Mouse (Mus musculus) ES-Bruce4 (cell line): ENCODE measurements around the gene Gm45713. TPM values are rescaled to one million over a fixed set of nuclear protein-coding genes. Genes with fewer than 3 reads are reported as not detected.
A peak's percentile ranks its signal among the peaks of the same experiment; 100 is the strongest.

Experiments used
- H3K27ac ChIP-seq: 2 replicates; pipeline ENCODE4 v1.5.1; 2012; ENCODE audit warnings: low read length, inconsistent platforms; ENCODE audit not compliant: insufficient read depth
- H3K27me3 ChIP-seq: 2 replicates; pipeline ENCODE4 v1.6.1; 2012; ENCODE audit warnings: mild to moderate bottlenecking, low read length, inconsistent platforms; ENCODE audit not compliant: control insufficient read depth, poor library complexity, insufficient read depth, severe bottlenecking
- H3K36me3 ChIP-seq: 2 replicates; pipeline ENCODE4 v1.6.1; 2012; ENCODE audit warnings: inconsistent platforms, mild to moderate bottlenecking, low read length, moderate library complexity; ENCODE audit not compliant: control insufficient read depth, poor library complexity, insufficient read depth, severe bottlenecking
- H3K4me1 ChIP-seq: one replicate; pipeline ENCODE4 v1.8.1; 2011; ENCODE audit warnings: low read length; ENCODE audit not compliant: control insufficient read depth, insufficient read depth
- H3K4me3 ChIP-seq: 2 replicates; pipeline ENCODE4 v1.5.1; 2011; ENCODE audit warnings: low read depth, mild to moderate bottlenecking, low read length
- H3K9ac ChIP-seq: 2 replicates; pipeline ENCODE4 v1.6.1; 2012; ENCODE audit warnings: low read depth, mild to moderate bottlenecking, inconsistent platforms; ENCODE audit not compliant: poor library complexity, severe bottlenecking
- H3K9me3 ChIP-seq: replicated peaks from 2 replicates; pipeline ENCODE4 v1.6.1; 2012; ENCODE audit warnings: mild to moderate bottlenecking, low read length, inconsistent platforms; ENCODE audit not compliant: control insufficient read depth, poor library complexity, insufficient read depth, severe bottlenecking
- CTCF ChIP-seq: IDR thresholded peaks from one replicate; pipeline ENCODE4 v1.8.1; 2011; ENCODE audit warnings: low read depth, low read length
- EP300 ChIP-seq: IDR thresholded peaks from 2 replicates; pipeline ENCODE4 v1.6.1; 2011; ENCODE audit warnings: low read depth, low read length; ENCODE audit not compliant: insufficient read depth
- POLR2A ChIP-seq: IDR thresholded peaks from one replicate; pipeline ENCODE4 v1.8.1; 2011; ENCODE audit warnings: low read length; ENCODE audit not compliant: insufficient read depth
- polyA plus RNA-seq: library from polyadenylated mRNA; stranded (reverse); fragments of >200 nt; gene quantifications from 2 replicates; pipeline ENCODE4 v1.2.4, GENCODE M21; 2011; ENCODE audit warnings: low read depth; ENCODE audit not compliant: missing spikeins, insufficient read depth, insufficient read length

Gm45713 gene
- polyA plus RNA-seq, 1 experiment, result not detected

- Histone ChIP-seq H3K4me1 (peaks cover 6% of the 10 kb centered on the region), H3K4me3 (peak within 1 kb of the TSS; percentile 79), H3K27me3 (no peaks in the 10 kb centered on the region), H3K9me3 (no peaks in the 10 kb centered on the region), H3K9ac (peak within 1 kb of the TSS; percentile 59), H3K36me3 (no peaks in the 10 kb centered on the region), H3K27ac (peak within 1 kb of the TSS; percentile 41; the same call in 1 of the 2 replicates)
- TF ChIP-seq EP300 (no peak), CTCF (no peak), POLR2A (no peak)
Measured at GRCm38 (mm10) chr7:45092048-45092447, 44.0 kb downstream of the Gm45713 start, which contains the start of gene Rcn3. Rcn3 (minus strand) TSS chr7:45092221.

- Histone ChIP-seq H3K36me3 (0 out of 2 replicates have a peak, but pooled peaks cover 2% of the 10 kb centered on the region), H3K4me1 (peaks cover 6% of the 10 kb centered on the region), H3K27ac (no peak overlapping the region), H3K27me3 (no peaks in the 10 kb centered on the region), H3K9ac (peak overlapping the region; percentile 59), H3K4me3 (peak overlapping the region; percentile 79), H3K9me3 (no peaks in the 10 kb centered on the region)
- TF ChIP-seq POLR2A (no peak), CTCF (no peak), EP300 (no peak)
Measured at GRCm38 (mm10) chr7:45091001-45091990, 44.7 kb downstream of the Gm45713 start.

GRCm38 (mm10) chr7:45090251-45090977, 45.6 kb downstream of the Gm45713 start:
- Histone ChIP-seq H3K9me3 (no peaks in the 10 kb centered on the region), H3K36me3 (0 out of 2 replicates have a peak, but pooled peaks cover 3% of the 10 kb centered on the region), H3K27me3 (no peaks in the 10 kb centered on the region), H3K9ac (no peak overlapping the region), H3K27ac (no peak overlapping the region), H3K4me3 (no peak overlapping the region), H3K4me1 (peaks cover 6% of the 10 kb centered on the region)
- no peak for TF ChIP-seq POLR2A
- TF ChIP-seq EP300, result no peak
- TF ChIP-seq CTCF, result no peak

GRCm38 (mm10) chr7:45088597-45088996, 47.4 kb downstream of the Gm45713 start:
- Histone ChIP-seq H3K4me3 (no peak overlapping the region), H3K9ac (no peak overlapping the region), H3K27ac (no peak overlapping the region), H3K36me3 (0 out of 2 replicates have a peak, but pooled peaks cover 3% of the 10 kb centered on the region), H3K27me3 (no peaks in the 10 kb centered on the region), H3K4me1 (peaks cover 4% of the 10 kb centered on the region), H3K9me3 (no peaks in the 10 kb centered on the region)
- no peak for TF ChIP-seq CTCF
- no peak for TF ChIP-seq EP300
- TF ChIP-seq POLR2A, result no peak

- no peak for TF ChIP-seq EP300
- TF ChIP-seq CTCF, result peak; percentile 87
- no peak for TF ChIP-seq POLR2A
- Histone ChIP-seq H3K27me3 (no peaks in the 10 kb centered on the region), H3K4me1 (no peaks in the 10 kb centered on the region), H3K9me3 (no peaks in the 10 kb centered on the region), H3K36me3 (0 out of 2 replicates have a peak, but pooled peaks cover 3% of the 10 kb centered on the region), H3K27ac (no peak overlapping the region), H3K4me3 (no peak overlapping the region), H3K9ac (no peak overlapping the region)
Measured at GRCm38 (mm10) chr7:45086084-45086483, 49.9 kb downstream of the Gm45713 start.
